16 mouse cellular contexts compared by ENCODE assay signal in the genomic region with DNA sequence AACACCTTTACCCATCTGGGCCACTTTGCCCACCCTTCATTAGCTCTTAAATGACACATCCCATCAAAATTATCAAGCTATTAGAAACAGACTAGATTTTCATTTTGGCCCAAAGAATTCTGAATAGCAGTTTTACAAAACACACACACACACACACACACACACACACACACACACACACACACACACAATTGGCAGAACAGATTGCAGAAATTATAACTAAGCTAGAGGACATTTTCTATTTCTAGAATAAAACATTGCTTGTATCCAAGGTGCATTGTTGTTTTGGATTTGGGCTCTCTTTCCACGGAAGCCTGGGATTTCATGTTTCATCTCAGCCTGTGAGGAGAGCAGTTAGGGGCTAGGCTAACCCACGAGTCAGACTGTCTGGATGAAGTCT.
"Had no signal": no experiment of that assay in that cellular context is flagged by ENCODE, and none has a peak within 500 bp of the region (broad histone marks: within the 10 kb centered on the region; RNA-seq: fewer than 3 reads in every experiment).

No protein-coding gene starts in this region.

- ATAC-seq: hindbrain, postnatal 0 days; lung, postnatal 0 days had no signal

- H3K9me3 ChIP-seq: limb, embryonic 13.5 days; midbrain, embryonic 10.5 days; neural tube, embryonic 15.5 days had no signal

- H3K4me3 ChIP-seq: limb, embryonic 13.5 days; midbrain, embryonic 10.5 days; myocyte; neural tube, embryonic 15.5 days had no signal

- H3K4me2 ChIP-seq: limb, embryonic 13.5 days; neural tube, embryonic 15.5 days had no signal

- DNase-seq: kidney, adult 11 months; kidney, adult 9 months; kidney, postnatal 36 days; left cerebral cortex, postnatal 4 days; lung, adult 18-20 months; lung, postnatal 36 days; midbrain, embryonic 14.5 days; right cerebral cortex, adult 18-20 months had no signal

- H3K36me3 ChIP-seq: limb, embryonic 13.5 days; midbrain, embryonic 10.5 days; neural tube, embryonic 15.5 days had no signal

- H3K27ac ChIP-seq: hindbrain, postnatal 0 days; kidney, postnatal 0 days; limb, embryonic 13.5 days; liver, embryonic 14.5 days; midbrain, embryonic 10.5 days; neural tube, embryonic 15.5 days had no signal

- H3K4me1 ChIP-seq: midbrain, embryonic 10.5 days; neural tube, embryonic 15.5 days had no signal

- H3K27me3 ChIP-seq: limb, embryonic 13.5 days; neural tube, embryonic 15.5 days had no signal

- H3K9ac ChIP-seq: limb, embryonic 13.5 days; liver, embryonic 14.5 days; neural tube, embryonic 15.5 days had no signal
